Mouse (Mus musculus) limb, embryonic 13.5 days (tissue): ENCODE data around the gene Tsen2. TPM values are rescaled to one million over a fixed set of nuclear protein-coding genes. Genes with fewer than 3 reads are reported as not detected.

Source experiments
- ATAC-seq: fragments of 200-750 bp; cut with Nextera tagmentation; 2 replicates; pipeline ENCODE4 v1.8.0; 2017; ENCODE audit warnings: low read depth, moderate number of reproducible peaks, moderate TSS enrichment; ENCODE audit not compliant: low FRiP score
- H3K27ac ChIP-seq: fragments of 300-500 bp; sonication (generic); 2 replicates; pipeline ENCODE4 v1.5.1; 2015; ENCODE audit warnings: inconsistent platforms, mild to moderate bottlenecking, moderate library complexity
- H3K27me3 ChIP-seq: fragments of 300-500 bp; sonication (generic); 2 replicates; pipeline ENCODE4 v1.6.1; 2015; ENCODE audit warnings: mild to moderate bottlenecking, inconsistent platforms
- H3K36me3 ChIP-seq: fragments of 300-500 bp; sonication (generic); 2 replicates; pipeline ENCODE4 v1.6.1; 2015; ENCODE audit warnings: inconsistent platforms, mild to moderate bottlenecking, moderate library complexity
- H3K4me1 ChIP-seq: fragments of 300-500 bp; sonication (generic); 2 replicates; pipeline ENCODE4 v1.6.1; 2015; ENCODE audit warnings: inconsistent platforms
- H3K4me2 ChIP-seq: fragments of 300-500 bp; sonication (generic); replicated peaks from 2 replicates; pipeline ENCODE4 v1.6.1; 2015; ENCODE audit warnings: inconsistent platforms, mild to moderate bottlenecking, moderate library complexity
- H3K4me3 ChIP-seq: fragments of 300-500 bp; sonication (generic); 2 replicates; pipeline ENCODE4 v1.5.1; 2015; ENCODE audit warnings: moderate library complexity, mild to moderate bottlenecking, inconsistent platforms
- H3K9ac ChIP-seq: fragments of 300-500 bp; sonication (generic); 2 replicates; pipeline ENCODE4 v1.6.1; 2015; ENCODE audit warnings: mild to moderate bottlenecking, inconsistent platforms
- H3K9me3 ChIP-seq: fragments of 300-500 bp; sonication (generic); 2 replicates; pipeline ENCODE4 v1.6.1; 2016; ENCODE audit warnings: inconsistent platforms
- WGBS: fragments of 180-500 bp; shearing (Covaris S2); methylation state at CpG from one replicate; pipeline ENCODE4 v1.1.7; 2015; 5-methylcytosine and 5-hydroxymethylcytosine counted together
- polyA plus RNA-seq: library from polyadenylated mRNA; unstranded; fragments of >200 nt; fragmentation: Nextera tagmentation; extraction: Ambion mirVana; gene quantifications from 2 replicates; pipeline ENCODE4 v1.2.1, GENCODE M21; 2015

The Tsen2 gene
- 30.4 and 31.0 TPM in 2 replicates for polyA plus RNA-seq

DNA sequence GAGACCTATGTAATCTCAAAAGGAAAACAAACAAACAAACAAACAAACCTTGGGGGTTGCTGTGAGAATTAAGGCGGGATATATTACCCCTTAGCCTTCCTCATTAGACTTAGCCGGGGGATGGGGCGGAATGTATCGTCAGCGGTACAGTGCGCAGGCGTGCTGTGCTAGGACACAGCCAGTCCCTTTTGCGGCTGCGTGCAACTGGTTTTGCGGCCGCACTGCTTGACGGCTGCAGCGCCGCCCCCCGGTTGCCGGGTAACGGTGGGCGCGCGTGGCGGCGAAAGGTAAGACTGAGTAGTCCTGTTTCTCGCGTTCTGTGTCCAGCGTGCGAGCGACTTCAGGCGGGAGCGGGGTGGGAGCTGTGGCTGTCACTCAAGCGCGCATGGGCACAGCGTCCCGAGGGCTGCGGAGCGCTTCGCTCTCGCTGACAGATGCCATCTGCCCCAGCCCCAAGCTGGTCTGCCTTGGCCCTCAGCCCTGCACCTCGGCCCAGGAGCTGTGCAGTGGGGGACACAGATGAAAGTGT lies at the start of gene Tsen2:
Gene Tsen2 (plus strand): TSS at position 223 of the 529 bp plus-strand sequence.
- Histone ChIP-seq H3K4me1 (peaks cover 7% of the 10 kb centered on the region), H3K36me3 (peaks cover 18% of the 10 kb centered on the region), H3K27ac (peak within 1 kb of the TSS; percentile 75), H3K27me3 (no peaks in the 10 kb centered on the region), H3K9me3 (no peaks in the 10 kb centered on the region), H3K4me2 (peak within 1 kb of the TSS; percentile 74), H3K9ac (peak within 1 kb of the TSS; percentile 88), H3K4me3 (peak within 1 kb of the TSS; percentile 72)
- peak; percentile 95 for ATAC-seq
- WGBS = under 1% methylated on average over 38 of the region's 38 CpGs

DNA sequence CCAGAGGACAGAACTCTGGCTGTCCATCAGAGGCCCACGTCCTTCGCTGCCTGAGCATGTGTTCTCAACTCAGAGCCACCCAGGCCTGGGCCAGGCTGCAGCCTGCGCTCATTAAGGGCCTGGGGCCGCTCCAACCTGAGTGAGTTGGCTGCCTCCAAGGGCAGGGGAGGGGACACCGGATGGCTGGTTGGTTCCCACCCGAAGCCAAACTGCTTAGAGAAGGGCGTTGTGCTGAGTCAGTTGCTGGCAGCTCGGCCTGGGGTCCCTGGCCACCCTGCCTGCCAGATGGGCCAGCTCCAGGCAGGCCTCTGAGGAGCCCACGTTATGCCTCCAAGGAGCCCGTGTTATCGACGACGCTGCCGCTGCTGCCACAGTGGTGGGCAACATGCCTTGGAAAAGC lies 44.9 kb upstream of the Tsen2 start:
- no peaks in the 10 kb centered on the region for H3K4me1 ChIP-seq
- no peaks in the 10 kb centered on the region for H3K36me3 ChIP-seq
- no peaks in the 10 kb centered on the region for H3K27me3 ChIP-seq
- WGBS = 59% methylated on average over 14 of the region's 14 CpGs
- H3K4me2 ChIP-seq = no peak overlapping the region
- no peak overlapping the region for H3K27ac ChIP-seq
- no peak overlapping the region for H3K9ac ChIP-seq
- ATAC-seq = no peak
- no peak overlapping the region for H3K4me3 ChIP-seq
- no peaks in the 10 kb centered on the region for H3K9me3 ChIP-seq

DNA sequence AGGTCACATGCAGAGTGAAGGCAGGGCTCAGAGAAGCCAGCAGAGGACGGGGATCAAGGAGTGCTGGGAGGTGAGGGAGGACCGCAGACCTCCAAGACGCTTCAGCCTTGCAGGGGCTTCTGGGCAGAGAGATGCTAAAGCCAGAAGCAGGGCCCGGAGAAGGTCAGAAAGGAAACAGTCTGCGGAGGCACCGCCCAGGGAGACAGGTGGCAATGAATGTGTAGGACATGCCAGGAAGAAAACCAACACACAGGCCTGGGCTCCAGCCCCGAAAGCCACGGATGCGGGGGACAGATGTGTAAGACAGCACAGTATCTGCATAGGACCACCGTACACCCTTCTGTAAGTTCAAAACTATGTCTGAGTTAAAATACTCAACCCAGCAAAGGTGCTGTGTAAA lies 44.2 kb upstream of the Tsen2 start:
- no peak overlapping the region for H3K4me2 ChIP-seq
- H3K27me3 ChIP-seq = no peaks in the 10 kb centered on the region
- H3K4me3 ChIP-seq = no peak overlapping the region
- H3K4me1 ChIP-seq = no peaks in the 10 kb centered on the region
- ATAC-seq = no peak
- H3K9me3 ChIP-seq = no peaks in the 10 kb centered on the region
- no peak overlapping the region for H3K27ac ChIP-seq
- no peak overlapping the region for H3K9ac ChIP-seq
- WGBS = 81% methylated on average over 10 of the region's 10 CpGs
- H3K36me3 ChIP-seq = no peaks in the 10 kb centered on the region

DNA sequence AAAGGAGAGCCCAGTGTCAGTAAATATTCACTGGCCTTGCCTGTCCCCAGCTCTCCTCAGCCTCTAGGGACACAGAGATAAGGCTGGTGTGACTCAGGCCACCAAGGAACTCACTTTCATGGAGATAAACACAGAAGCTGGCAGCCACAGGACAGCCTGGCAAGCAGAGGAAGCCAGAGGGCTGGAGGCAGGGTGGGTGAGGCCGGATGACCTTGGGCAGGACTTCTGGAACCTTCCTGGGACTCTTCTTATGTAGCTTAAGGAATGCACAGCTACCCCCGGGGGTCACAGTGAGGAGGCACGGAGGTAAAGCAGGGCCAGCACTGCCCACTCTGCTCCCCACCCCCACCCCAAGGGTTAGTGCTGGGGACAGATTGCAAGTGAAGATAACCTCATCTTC lies 43.3 kb upstream of the Tsen2 start:
- Histone ChIP-seq H3K27ac (no peak overlapping the region), H3K9me3 (no peaks in the 10 kb centered on the region), H3K36me3 (no peaks in the 10 kb centered on the region), H3K9ac (no peak overlapping the region), H3K4me2 (no peak overlapping the region), H3K27me3 (no peaks in the 10 kb centered on the region), H3K4me3 (no peak overlapping the region), H3K4me1 (no peaks in the 10 kb centered on the region)
- no peak for ATAC-seq
- 69% methylated on average over 3 of the region's 3 CpGs for WGBS

DNA sequence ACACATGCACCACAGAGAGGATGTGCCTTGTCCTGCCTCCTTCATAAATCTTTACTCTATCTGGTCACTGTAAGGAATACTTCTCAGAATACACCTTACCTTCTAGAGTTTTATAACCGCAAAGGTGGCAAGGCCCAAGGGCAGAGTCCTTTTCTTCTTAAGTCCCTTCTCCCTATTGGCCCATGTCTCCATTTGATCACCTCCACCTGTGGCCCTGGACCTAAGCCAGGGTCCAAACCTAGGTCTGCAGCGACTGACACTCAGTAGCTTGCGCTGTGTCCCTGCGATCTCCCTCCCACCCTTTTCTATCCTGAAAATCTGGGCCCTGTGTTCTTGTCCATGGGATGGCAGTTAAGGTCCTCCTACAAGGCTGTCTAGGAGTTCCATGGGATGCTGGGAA lies 41.4 kb upstream of the Tsen2 start:
- Histone ChIP-seq H3K9ac (no peak overlapping the region), H3K9me3 (no peaks in the 10 kb centered on the region), H3K4me2 (no peak overlapping the region), H3K36me3 (no peaks in the 10 kb centered on the region), H3K4me3 (no peak overlapping the region), H3K27me3 (no peaks in the 10 kb centered on the region), H3K27ac (no peak overlapping the region), H3K4me1 (no peaks in the 10 kb centered on the region)
- ATAC-seq = no peak
- 92% methylated on average over 4 of the region's 4 CpGs for WGBS

DNA sequence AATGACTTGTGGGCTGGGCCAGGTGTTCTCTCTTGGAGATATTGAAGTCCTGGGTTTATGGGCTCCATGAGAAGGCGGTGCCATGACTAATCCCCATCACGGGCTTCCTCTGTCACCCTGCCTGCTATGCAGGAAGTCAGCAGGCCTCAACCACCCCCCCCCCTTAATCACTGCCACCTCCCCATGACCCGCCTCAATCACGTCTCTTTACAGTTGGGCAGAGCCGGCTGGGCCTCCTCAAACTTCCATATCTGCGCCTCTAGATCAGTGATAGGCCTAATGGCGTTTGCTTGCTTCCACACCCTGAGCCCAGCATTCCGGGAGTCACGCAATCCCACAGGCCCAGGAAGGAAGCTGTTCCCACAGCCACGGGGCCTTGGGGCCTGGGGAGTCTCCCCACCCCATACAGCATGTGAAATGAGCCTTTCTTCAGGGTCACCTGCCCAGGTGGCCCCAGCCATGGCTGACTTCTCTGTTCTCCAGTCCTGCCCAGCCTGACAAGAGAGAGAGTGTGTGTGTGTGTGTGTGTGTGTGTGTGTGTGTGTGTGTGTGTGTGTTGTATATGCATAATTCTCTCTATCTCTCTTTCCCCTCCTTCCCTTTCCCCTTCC lies 40.8 kb upstream of the Tsen2 start:
- Histone ChIP-seq H3K27ac (no peak overlapping the region), H3K4me3 (no peak overlapping the region), H3K4me1 (no peaks in the 10 kb centered on the region), H3K9ac (no peak overlapping the region), H3K27me3 (no peaks in the 10 kb centered on the region), H3K4me2 (no peak overlapping the region), H3K9me3 (no peaks in the 10 kb centered on the region), H3K36me3 (no peaks in the 10 kb centered on the region)
- no peak for ATAC-seq
- 75% methylated on average over 10 of the region's 10 CpGs for WGBS

DNA sequence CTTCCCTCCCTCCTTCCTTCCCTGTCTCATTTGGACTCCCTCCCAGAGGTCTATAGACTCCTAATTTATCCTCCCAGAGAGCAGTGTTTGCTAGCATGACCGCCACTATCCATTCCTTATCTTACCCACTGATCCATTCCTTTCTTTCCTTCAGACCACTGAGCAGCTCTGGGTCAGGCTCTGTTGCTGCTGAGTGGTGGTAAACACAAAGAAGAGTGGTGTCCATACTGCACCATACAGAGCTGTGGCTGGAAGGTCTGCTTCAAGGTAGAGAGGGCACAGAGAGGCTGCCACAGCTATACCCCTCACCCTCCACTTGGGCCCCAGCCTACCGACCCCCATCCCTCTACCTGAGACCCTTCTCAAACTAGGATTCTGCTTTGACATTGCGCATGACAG lies 40.3 kb upstream of the Tsen2 start:
- Histone ChIP-seq H3K4me3 (no peak overlapping the region), H3K4me1 (no peaks in the 10 kb centered on the region), H3K36me3 (no peaks in the 10 kb centered on the region), H3K27me3 (no peaks in the 10 kb centered on the region), H3K4me2 (no peak overlapping the region), H3K9me3 (no peaks in the 10 kb centered on the region), H3K9ac (no peak overlapping the region), H3K27ac (no peak overlapping the region)
- 83% methylated on average over 3 of the region's 3 CpGs for WGBS
- ATAC-seq = no peak

DNA sequence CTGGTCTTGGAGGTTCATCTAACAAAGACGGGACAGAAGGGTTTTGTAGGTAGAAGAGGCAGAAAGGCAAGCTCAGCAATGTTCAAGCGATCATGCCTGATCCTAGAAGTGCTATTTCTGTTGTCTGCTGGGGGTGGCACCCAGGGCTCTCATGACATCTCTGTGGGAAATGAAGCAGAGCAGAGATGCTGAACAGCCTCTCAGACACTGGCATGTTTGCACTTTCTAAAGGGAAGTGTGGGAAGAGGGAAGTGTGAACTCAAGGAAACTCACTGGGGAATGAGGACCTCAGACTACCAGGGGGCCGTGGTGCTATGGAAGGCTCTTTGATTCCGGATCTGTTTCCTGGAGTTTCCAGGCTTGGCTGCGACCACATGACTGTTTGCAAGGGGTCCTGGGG lies 39.5 kb upstream of the Tsen2 start:
- Histone ChIP-seq H3K4me3 (no peak overlapping the region), H3K4me1 (no peaks in the 10 kb centered on the region), H3K27ac (no peak overlapping the region), H3K36me3 (no peaks in the 10 kb centered on the region), H3K9me3 (no peaks in the 10 kb centered on the region), H3K9ac (no peak overlapping the region), H3K27me3 (no peaks in the 10 kb centered on the region), H3K4me2 (no peak overlapping the region)
- 78% methylated on average over 5 of the region's 5 CpGs for WGBS
- no peak for ATAC-seq

DNA sequence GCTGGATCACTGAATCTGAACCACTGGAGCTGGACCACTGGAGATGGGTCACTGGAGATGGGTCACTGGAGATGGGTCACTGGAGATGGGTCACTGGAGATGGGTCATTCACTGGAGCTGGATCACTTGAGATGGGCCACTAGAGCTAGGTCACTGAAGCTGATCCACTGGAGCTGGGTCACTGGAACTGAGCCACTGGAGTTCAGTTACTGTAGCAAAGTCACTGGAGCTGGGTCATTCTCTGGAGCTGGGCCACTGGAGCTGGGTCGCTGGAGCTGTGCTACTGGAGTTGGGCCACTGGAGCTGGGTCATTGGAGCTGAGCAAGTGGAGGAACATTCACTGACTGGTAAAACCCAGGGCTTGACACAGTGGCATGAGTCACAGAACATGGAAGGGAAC lies 38.0 kb upstream of the Tsen2 start:
- WGBS = 90% methylated on average over 1 of the region's 1 CpGs
- no peak overlapping the region for H3K9ac ChIP-seq
- H3K4me3 ChIP-seq = no peak overlapping the region
- H3K9me3 ChIP-seq = no peaks in the 10 kb centered on the region
- no peak overlapping the region for H3K27ac ChIP-seq
- H3K36me3 ChIP-seq = no peaks in the 10 kb centered on the region
- H3K4me1 ChIP-seq = no peaks in the 10 kb centered on the region
- H3K4me2 ChIP-seq = no peak overlapping the region
- ATAC-seq = no peak
- no peaks in the 10 kb centered on the region for H3K27me3 ChIP-seq

DNA sequence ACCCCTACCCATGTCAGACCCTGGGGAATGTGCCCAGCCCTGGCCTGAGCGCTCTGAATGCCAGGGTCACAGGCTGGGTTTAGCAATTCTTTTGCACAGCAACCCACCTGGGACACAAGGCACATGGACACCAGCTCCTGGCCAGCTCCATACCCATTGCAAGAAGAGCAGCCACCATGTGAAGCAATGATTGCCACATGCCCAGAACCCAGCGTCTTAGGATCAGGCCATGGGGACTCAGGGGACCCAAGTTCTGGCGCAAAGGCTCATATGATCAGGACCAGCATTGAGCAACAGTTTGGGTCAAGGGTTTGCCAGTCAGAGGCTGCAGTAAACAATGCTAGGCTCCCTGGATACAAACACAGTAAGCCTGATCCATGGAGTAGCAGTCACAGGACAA lies 33.0 kb upstream of the Tsen2 start:
- no peak overlapping the region for H3K27ac ChIP-seq
- no peaks in the 10 kb centered on the region for H3K4me1 ChIP-seq
- no peak overlapping the region for H3K4me3 ChIP-seq
- WGBS = 85% methylated on average over 3 of the region's 3 CpGs
- H3K9ac ChIP-seq = no peak overlapping the region
- no peaks in the 10 kb centered on the region for H3K27me3 ChIP-seq
- ATAC-seq = no peak
- no peaks in the 10 kb centered on the region for H3K9me3 ChIP-seq
- no peak overlapping the region for H3K4me2 ChIP-seq
- no peaks in the 10 kb centered on the region for H3K36me3 ChIP-seq

DNA sequence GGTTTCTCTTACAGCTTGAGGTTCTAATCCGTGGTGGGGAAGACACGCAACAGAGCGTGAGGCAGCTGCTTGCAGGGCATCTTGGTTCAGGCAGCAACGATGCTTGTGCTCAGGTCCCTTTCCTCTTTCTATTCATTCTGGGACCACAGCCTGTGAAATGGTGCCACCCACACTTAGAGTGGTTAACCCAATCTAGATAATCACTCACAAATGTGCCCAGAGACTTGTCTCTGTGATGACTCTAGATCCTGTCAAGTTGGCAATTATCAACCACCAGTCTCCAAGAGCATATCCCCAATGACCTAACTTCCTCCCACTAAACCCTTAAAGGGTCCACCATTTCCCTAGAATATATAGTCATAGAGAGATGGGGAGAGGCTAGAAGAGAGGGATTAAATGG lies 31.3 kb upstream of the Tsen2 start:
- Histone ChIP-seq H3K4me3 (no peak overlapping the region), H3K4me1 (no peaks in the 10 kb centered on the region), H3K9me3 (no peaks in the 10 kb centered on the region), H3K9ac (no peak overlapping the region), H3K27ac (no peak overlapping the region), H3K27me3 (no peaks in the 10 kb centered on the region), H3K4me2 (no peak overlapping the region), H3K36me3 (no peaks in the 10 kb centered on the region)
- WGBS = 90% methylated on average over 4 of the region's 4 CpGs
- ATAC-seq = no peak

DNA sequence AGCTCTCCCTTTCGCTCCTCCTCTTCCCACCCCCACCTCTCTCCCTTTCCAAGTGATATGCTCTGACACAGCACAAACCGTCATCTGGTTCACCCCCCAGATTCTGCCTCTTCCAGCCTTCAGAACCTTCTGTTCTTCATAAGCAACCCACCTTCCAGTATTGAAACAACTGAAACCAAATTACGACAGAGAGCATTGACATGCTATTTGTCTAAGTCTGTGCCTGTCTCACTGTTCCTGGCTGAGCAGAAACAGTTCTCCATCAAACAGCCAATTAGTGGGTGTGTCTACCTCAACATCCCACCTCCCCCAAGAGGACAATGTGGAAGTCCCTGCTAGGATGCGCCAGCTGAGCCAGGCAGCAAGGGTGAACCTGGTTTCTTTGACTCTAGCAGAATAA lies 26.6 kb upstream of the Tsen2 start:
- Histone ChIP-seq H3K36me3 (no peaks in the 10 kb centered on the region), H3K27ac (no peak overlapping the region), H3K9me3 (no peaks in the 10 kb centered on the region), H3K4me3 (no peak overlapping the region), H3K27me3 (no peaks in the 10 kb centered on the region), H3K4me2 (no peak overlapping the region), H3K9ac (no peak overlapping the region), H3K4me1 (0 out of 2 replicates have a peak, but pooled peaks cover 11% of the 10 kb centered on the region)
- ATAC-seq = no peak
- WGBS = 68% methylated on average over 4 of the region's 4 CpGs

DNA sequence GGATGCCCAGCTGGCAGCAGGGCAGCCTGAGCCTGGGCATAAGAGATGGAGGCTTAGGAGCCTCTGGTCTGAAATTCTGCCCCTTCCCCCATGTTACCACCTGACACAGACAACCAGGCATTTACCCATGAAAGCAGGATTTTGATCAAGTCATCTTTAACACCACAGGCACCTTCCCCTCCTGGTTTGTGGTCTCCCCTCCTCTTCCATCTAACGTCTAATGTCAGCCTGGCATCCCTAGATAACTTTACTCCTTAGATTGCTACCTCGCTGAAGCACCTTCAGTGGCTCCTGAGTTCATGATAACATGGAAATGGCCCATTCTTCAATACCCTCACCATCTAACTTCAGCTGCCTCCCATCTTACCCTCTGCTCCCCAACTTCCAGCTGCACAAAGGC lies 26.1 kb upstream of the Tsen2 start:
- Histone ChIP-seq H3K27ac (no peak overlapping the region), H3K27me3 (no peaks in the 10 kb centered on the region), H3K4me3 (no peak overlapping the region), H3K36me3 (no peaks in the 10 kb centered on the region), H3K9ac (no peak overlapping the region), H3K9me3 (no peaks in the 10 kb centered on the region), H3K4me2 (no peak overlapping the region), H3K4me1 (0 out of 2 replicates have a peak, but pooled peaks cover 14% of the 10 kb centered on the region)
- 84% methylated on average over 2 of the region's 2 CpGs for WGBS
- no peak for ATAC-seq
